Mouse (Mus musculus) olfactory bulb, adult 2 months (tissue): ENCODE measurements around the gene Sorbs1. TPM values are rescaled to one million over a fixed set of nuclear protein-coding genes. Genes with fewer than 3 reads are reported as not detected.

Source experiments
- H3K27ac ChIP-seq: fragments of 200-500 bp; 2 replicates; pipeline ENCODE4 v1.5.1; 2012; ENCODE audit warnings: low read depth, low read length; ENCODE audit not compliant: insufficient read depth
- H3K4me1 ChIP-seq: fragments of 200-500 bp; 2 replicates; pipeline ENCODE4 v1.6.1; 2012; ENCODE audit warnings: low read length; ENCODE audit not compliant: control insufficient read depth, insufficient read depth
- H3K4me3 ChIP-seq: fragments of 200-500 bp; 2 replicates; pipeline ENCODE4 v1.5.1; 2012; ENCODE audit warnings: mild to moderate bottlenecking, low read depth, low read length, moderate library complexity; ENCODE audit not compliant: insufficient read depth
- CTCF ChIP-seq: fragments of 200-500 bp; IDR thresholded peaks from 2 replicates; pipeline ENCODE4 v1.5.1; 2012; ENCODE audit warnings: low read depth, mild to moderate bottlenecking, low read length, moderate library complexity; ENCODE audit not compliant: insufficient read depth
- POLR2A ChIP-seq: fragments of 200-500 bp; IDR thresholded peaks from 2 replicates; pipeline ENCODE4 v1.6.1; 2012; ENCODE audit warnings: mild to moderate bottlenecking, low read depth, low read length, moderate library complexity; ENCODE audit not compliant: insufficient read depth
- WGBS: fragments of 180-500 bp; shearing (Covaris S2); methylation state at CpG from one replicate; pipeline ENCODE4 v1.1.7; 2018; 5-methylcytosine and 5-hydroxymethylcytosine counted together
- polyA plus RNA-seq: library from polyadenylated mRNA; stranded (reverse); fragments of >200 nt; gene quantifications from 2 replicates; pipeline ENCODE4 v1.2.4, GENCODE M21; 2012; ENCODE audit warnings: low replicate concordance; ENCODE audit not compliant: missing spikeins, insufficient read depth, insufficient read length

Sorbs1 gene
- polyA plus RNA-seq, 1 experiment: not detected

- WGBS: 74% methylated on average over 14 of the region's 14 CpGs
- Histone ChIP-seq H3K4me1 (peaks cover 13% of the 10 kb centered on the region), H3K4me3 (no peak overlapping the region), H3K27ac (no peak overlapping the region)
- no peak for TF ChIP-seq CTCF
- no peak for TF ChIP-seq POLR2A
These were observed 161.6 kb downstream of the Sorbs1 start for GRCm38 (mm10) chr19:40352006-40352405.

- H3K4me1 ChIP-seq: peaks cover 7% of the 10 kb centered on the region
- TF ChIP-seq POLR2A (no peak), CTCF (no peak)
- no peak overlapping the region for H3K27ac ChIP-seq
- no peak overlapping the region for H3K4me3 ChIP-seq
- 89% methylated on average over 4 of the region's 4 CpGs for WGBS
These were observed 162.7 kb downstream of the Sorbs1 start for GRCm38 (mm10) chr19:40350835-40351234.

- 0 out of 2 replicates have a peak overlapping the region, but pooled peaks have one; percentile 16 for H3K27ac ChIP-seq
- 48% methylated on average over 16 of the region's 16 CpGs for WGBS
These were observed 163.6 kb downstream of the Sorbs1 start for GRCm38 (mm10) chr19:40349713-40350671.

GRCm38 (mm10) chr19:40349281-40349680 lies 164.3 kb downstream of the Sorbs1 start:
- Histone ChIP-seq H3K4me1 (peaks cover 7% of the 10 kb centered on the region), H3K27ac (no peak overlapping the region), H3K4me3 (no peak overlapping the region)
- TF ChIP-seq POLR2A (no peak), CTCF (no peak)
- WGBS: 63% methylated on average over 3 of the region's 3 CpGs

More at GRCm38 (mm10) chr19:40349713-40350671, 163.6 kb downstream of the Sorbs1 start:
- H3K4me3 ChIP-seq: no peak overlapping the region
- peaks cover 7% of the 10 kb centered on the region for H3K4me1 ChIP-seq
- TF ChIP-seq CTCF: no peak
- no peak for TF ChIP-seq POLR2A

GRCm38 (mm10) chr19:40348652-40349051 lies 164.9 kb downstream of the Sorbs1 start:
- peak overlapping the region; percentile 37 for H3K27ac ChIP-seq
- H3K4me3 ChIP-seq: no peak overlapping the region
- peaks cover 7% of the 10 kb centered on the region for H3K4me1 ChIP-seq
- 44% methylated on average over 2 of the region's 2 CpGs for WGBS
- TF ChIP-seq CTCF: no peak
- no peak for TF ChIP-seq POLR2A

GRCm38 (mm10) chr19:40348175-40348574 lies 165.4 kb downstream of the Sorbs1 start:
- Histone ChIP-seq H3K4me3 (no peak overlapping the region), H3K4me1 (peaks cover 7% of the 10 kb centered on the region), H3K27ac (peak overlapping the region; percentile 37)
- WGBS: 37% methylated on average over 7 of the region's 7 CpGs
- TF ChIP-seq CTCF: no peak
- TF ChIP-seq POLR2A: no peak

GRCm38 (mm10) chr19:40346908-40347307 lies 166.7 kb downstream of the Sorbs1 start:
- no peak overlapping the region for H3K27ac ChIP-seq
- peaks cover 4% of the 10 kb centered on the region for H3K4me1 ChIP-seq
- 78% methylated on average over 3 of the region's 3 CpGs for WGBS

GRCm38 (mm10) chr19:40346232-40346844 lies 167.2 kb downstream of the Sorbs1 start:
- WGBS: 64% methylated on average over 5 of the region's 5 CpGs
- no peak for TF ChIP-seq CTCF
- no peak for TF ChIP-seq POLR2A
- Histone ChIP-seq H3K4me3 (no peak overlapping the region), H3K27ac (no peak overlapping the region), H3K4me1 (peaks cover 3% of the 10 kb centered on the region)

More at GRCm38 (mm10) chr19:40346908-40347307, 166.7 kb downstream of the Sorbs1 start:
- no peak overlapping the region for H3K4me3 ChIP-seq
- TF ChIP-seq CTCF (no peak), POLR2A (no peak)

GRCm38 (mm10) chr19:40345684-40346083 lies 167.9 kb downstream of the Sorbs1 start:
- TF ChIP-seq CTCF (peak; percentile 20; the same call in 1 of the 2 replicates), POLR2A (no peak)
- no peak overlapping the region for H3K4me3 ChIP-seq
- no peak overlapping the region for H3K27ac ChIP-seq
- peaks cover 3% of the 10 kb centered on the region for H3K4me1 ChIP-seq
- WGBS: 21% methylated on average over 5 of the region's 5 CpGs
